Mouse (Mus musculus) neural tube, embryonic 13.5 days (tissue): ENCODE data around the gene Crocc. TPM values are rescaled to one million over a fixed set of nuclear protein-coding genes. Genes with fewer than 3 reads are reported as not detected.

Source experiments
- ATAC-seq: fragments of 200-750 bp; cut with Nextera tagmentation; 2 replicates; pipeline ENCODE4 v1.8.0; 2017; ENCODE audit warnings: low read depth, mild to moderate bottlenecking, moderate TSS enrichment, moderate library complexity
- H3K27ac ChIP-seq: fragments of 300-500 bp; sonication (generic); replicated peaks from 2 replicates; pipeline ENCODE4 v1.5.1; 2015; ENCODE audit warnings: moderate library complexity, mild to moderate bottlenecking, inconsistent platforms
- H3K27me3 ChIP-seq: fragments of 300-500 bp; sonication (generic); 2 replicates; pipeline ENCODE4 v1.6.1; 2015; ENCODE audit warnings: mild to moderate bottlenecking, inconsistent platforms
- H3K36me3 ChIP-seq: fragments of 300-500 bp; sonication (generic); 2 replicates; pipeline ENCODE4 v1.6.1; 2015; ENCODE audit warnings: mild to moderate bottlenecking, inconsistent platforms
- H3K4me1 ChIP-seq: fragments of 300-500 bp; sonication (generic); replicated peaks from 2 replicates; pipeline ENCODE4 v1.6.1; 2015; ENCODE audit warnings: inconsistent platforms
- H3K4me2 ChIP-seq: fragments of 300-500 bp; sonication (generic); 2 replicates; pipeline ENCODE4 v1.6.1; 2015; ENCODE audit warnings: inconsistent platforms, mild to moderate bottlenecking, moderate library complexity
- H3K4me3 ChIP-seq: fragments of 300-500 bp; sonication (generic); 2 replicates; pipeline ENCODE4 v1.5.1; 2015; ENCODE audit warnings: mild to moderate bottlenecking, inconsistent platforms
- H3K9ac ChIP-seq: fragments of 300-500 bp; sonication (generic); 2 replicates; pipeline ENCODE4 v1.6.1; 2015; ENCODE audit warnings: moderate library complexity, mild to moderate bottlenecking, inconsistent platforms
- H3K9me3 ChIP-seq: fragments of 300-500 bp; sonication (generic); 2 replicates; pipeline ENCODE4 v1.6.1; 2016; ENCODE audit warnings: inconsistent platforms
- WGBS: fragments of 180-500 bp; shearing (Covaris S2); methylation state at CpG from one replicate; pipeline ENCODE4 v1.1.7; 2015; 5-methylcytosine and 5-hydroxymethylcytosine counted together
- polyA plus RNA-seq: library from polyadenylated mRNA; unstranded; fragments of >200 nt; fragmentation: Nextera tagmentation; extraction: Ambion mirVana; gene quantifications from 2 replicates; pipeline ENCODE4 v1.2.1, GENCODE M21; 2015

The Crocc gene
- polyA plus RNA-seq, 1 experiment from 2014 or later: 7.2 TPM

DNA sequence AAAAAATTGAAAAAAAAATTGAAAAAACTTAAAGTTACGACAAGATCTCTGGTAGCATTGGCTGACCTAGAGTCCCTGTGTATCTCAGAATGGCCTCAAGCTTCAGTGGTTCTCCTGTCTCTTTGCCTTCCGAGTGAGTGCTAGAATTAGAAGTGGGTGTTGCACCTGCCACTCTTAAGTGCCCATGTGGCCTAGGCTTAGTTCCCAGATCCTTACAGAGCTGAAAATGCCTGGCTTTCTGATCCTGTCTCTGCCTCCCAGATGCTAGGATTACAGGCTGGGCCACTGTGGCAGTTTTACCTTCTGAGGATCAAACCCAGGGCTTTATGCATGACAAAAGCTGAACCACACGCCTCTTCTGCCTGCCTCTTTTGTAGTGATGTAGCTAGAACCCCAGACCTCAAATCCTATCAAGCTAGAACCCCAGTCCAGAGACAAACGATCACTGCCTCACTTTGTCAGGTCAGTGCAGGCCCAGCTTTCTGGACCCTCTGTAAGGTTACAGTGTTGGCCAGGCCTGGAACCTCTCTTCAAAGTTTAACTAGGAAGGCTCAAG lies 3.8 kb upstream of the Crocc start:
- Histone ChIP-seq H3K4me3 (no peak overlapping the region), H3K9me3 (no peaks in the 10 kb centered on the region), H3K4me2 (no peak overlapping the region), H3K36me3 (peaks cover 38% of the 10 kb centered on the region), H3K27ac (no peak overlapping the region), H3K4me1 (peaks cover 32% of the 10 kb centered on the region), H3K27me3 (no peaks in the 10 kb centered on the region), H3K9ac (no peak overlapping the region)
- WGBS: 84% methylated on average over 4 of the region's 4 CpGs
- ATAC-seq: no peak

DNA sequence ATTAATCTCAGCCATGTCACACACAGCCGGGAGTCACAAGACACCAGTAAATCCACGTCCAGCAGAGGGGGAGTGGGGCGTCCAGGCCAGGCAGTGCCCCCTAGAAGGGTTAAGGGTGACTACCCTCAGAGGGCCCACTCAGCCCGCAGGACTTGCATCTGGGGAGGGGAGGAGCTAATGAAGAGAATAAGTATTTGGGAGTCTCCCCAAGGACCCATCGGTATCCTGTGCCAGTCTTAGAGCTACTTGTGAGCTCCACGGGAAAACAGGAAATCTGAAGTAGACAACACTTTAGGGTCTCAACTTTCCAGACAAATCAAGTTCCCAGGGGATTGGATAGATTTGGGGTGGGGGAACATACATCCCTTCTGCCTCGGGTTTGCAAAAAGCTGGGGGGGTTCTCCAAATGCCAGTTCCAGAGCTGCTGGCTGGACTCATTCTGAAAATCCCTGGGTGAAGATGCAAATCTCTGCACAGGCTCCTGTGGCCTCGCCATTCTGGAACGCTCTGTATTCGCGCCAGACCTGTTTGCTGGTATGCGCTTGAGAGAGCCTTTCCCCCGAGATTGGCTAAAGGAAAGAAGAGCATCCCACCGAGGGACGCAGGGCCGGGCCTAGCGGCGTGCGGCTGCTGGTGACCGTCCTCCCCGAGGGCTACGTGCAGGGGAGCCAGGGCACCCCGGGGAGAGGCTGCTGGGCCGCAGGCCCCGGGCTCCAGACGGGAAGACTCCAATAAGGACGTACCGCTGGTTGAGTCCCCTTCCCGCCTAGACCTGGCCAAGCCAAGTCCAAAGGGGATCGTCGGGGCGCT lies 529 bp downstream of the Crocc start:
- Histone ChIP-seq H3K4me1 (peaks cover 27% of the 10 kb centered on the region), H3K27me3 (no peaks in the 10 kb centered on the region), H3K9me3 (no peaks in the 10 kb centered on the region), H3K27ac (peak overlapping the region; percentile 94), H3K9ac (peak overlapping the region; percentile 89), H3K36me3 (peaks cover 22% of the 10 kb centered on the region), H3K4me2 (peak overlapping the region; percentile 86), H3K4me3 (peak overlapping the region; percentile 63)
- ATAC-seq: 0 out of 2 replicates have a peak, but pooled peaks have one; percentile 1
- 1% methylated on average over 30 of the region's 32 CpGs for WGBS

DNA sequence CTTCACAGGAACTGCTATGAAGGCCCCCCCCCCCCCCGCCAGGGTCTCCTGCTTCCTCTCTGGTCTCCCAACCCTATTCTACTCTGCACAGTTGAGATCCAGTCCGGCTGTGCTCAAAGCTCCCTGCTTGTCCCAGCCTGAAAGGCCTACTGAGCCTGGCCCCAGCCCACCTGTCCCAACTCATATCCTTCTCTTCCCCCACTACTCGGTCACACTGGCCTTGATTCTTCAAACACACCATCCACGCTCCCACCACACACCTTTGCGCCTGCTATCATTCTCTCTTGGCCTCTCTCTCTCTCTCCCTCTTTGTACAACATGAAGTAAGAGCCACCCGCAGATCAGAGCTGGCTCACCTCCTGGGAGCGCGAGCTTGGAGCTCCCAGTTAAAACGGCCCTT lies 1.5 kb downstream of the Crocc start:
- WGBS: 79% methylated on average over 9 of the region's 9 CpGs
- H3K4me3 ChIP-seq: no peak overlapping the region
- peaks cover 33% of the 10 kb centered on the region for H3K4me1 ChIP-seq
- H3K4me2 ChIP-seq: peak overlapping the region; percentile 86; the same call in 1 of the 2 replicates
- no peak for ATAC-seq
- peak overlapping the region; percentile 23; the same call in 1 of the 2 replicates for H3K9ac ChIP-seq
- no peaks in the 10 kb centered on the region for H3K9me3 ChIP-seq
- no peaks in the 10 kb centered on the region for H3K27me3 ChIP-seq
- no peak overlapping the region for H3K27ac ChIP-seq
- peaks cover 23% of the 10 kb centered on the region for H3K36me3 ChIP-seq

DNA sequence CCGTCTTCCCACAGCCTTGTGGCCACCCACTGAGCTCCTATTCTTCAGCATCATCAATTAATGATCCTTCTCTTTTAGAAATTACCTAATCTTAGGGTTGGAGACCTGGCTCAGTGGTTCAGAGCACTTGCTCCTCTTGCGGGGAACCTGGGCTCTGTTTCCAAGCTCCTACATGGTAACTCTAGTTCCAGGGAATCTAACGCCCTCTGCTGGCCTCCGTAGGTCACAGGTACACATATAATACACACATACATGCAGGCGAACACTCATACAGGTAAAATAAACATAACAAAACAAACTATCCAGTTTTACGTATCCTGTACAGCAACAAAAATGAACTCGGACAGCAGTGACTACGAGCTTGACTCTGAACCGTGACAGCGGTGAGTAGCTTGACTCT lies 3.4 kb downstream of the Crocc start:
- no peaks in the 10 kb centered on the region for H3K9me3 ChIP-seq
- H3K9ac ChIP-seq: no peak overlapping the region
- no peak overlapping the region for H3K27ac ChIP-seq
- peaks cover 52% of the 10 kb centered on the region for H3K4me1 ChIP-seq
- no peak overlapping the region for H3K4me2 ChIP-seq
- peaks cover 23% of the 10 kb centered on the region for H3K36me3 ChIP-seq
- no peak for ATAC-seq
- WGBS: 94% methylated on average over 10 of the region's 10 CpGs
- H3K4me3 ChIP-seq: no peak overlapping the region
- no peaks in the 10 kb centered on the region for H3K27me3 ChIP-seq

DNA sequence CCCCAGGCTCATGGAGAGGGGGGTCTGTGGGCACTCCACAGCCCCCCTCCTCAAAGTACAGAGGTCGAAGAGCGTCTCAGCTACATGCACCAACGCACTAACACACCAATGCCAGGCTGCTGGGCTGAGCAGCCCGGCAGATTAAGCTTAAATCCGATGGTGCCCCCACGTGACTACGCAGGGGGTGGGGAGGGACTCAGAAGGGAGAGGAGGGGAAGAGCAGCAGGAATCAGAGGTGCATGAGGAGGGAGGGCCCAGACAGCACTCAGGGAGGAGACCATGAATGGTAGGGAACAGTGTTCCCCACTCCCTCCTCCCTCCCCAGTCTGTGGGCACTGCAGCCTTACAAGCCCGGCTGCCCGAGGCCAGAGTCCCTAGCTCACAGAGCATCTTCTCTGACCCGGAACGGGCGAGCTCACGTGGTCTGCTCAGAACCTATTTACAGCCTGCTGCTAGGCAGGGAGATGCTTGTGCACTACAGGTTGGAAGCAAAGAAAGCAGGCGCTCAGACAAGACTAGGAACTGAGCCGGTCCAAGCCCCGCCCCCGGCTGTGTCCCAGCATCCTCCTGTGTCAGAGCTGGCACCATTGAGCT lies 6.7 kb downstream of the Crocc start:
- 34% methylated on average over 17 of the region's 17 CpGs for WGBS
- peak; percentile 22; the same call in 1 of the 2 replicates for ATAC-seq
- H3K27ac ChIP-seq: peak overlapping the region; percentile 71

DNA sequence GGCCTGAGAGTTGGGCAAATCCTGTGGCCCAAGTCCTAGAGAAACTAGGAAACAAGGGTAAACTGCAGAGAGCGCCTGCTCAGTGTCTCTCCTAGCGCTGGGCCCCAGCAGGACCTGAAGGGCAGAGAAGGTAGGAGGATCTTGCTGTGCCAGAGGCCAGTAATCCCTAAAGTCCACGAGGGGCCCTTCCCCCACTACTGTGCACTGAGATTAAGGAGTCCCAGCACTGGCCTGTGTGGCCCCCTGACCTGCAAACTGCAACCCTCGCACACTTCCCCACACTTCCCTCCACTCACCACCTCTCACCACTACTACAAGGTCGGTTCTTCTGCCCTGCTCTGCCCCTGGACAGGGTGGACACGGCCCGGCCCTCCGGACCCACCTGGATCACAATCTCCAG lies 7.2 kb downstream of the Crocc start:
- Histone ChIP-seq H3K9me3 (no peaks in the 10 kb centered on the region), H3K4me1 (peaks cover 56% of the 10 kb centered on the region), H3K9ac (peak overlapping the region; percentile 5), H3K27me3 (no peaks in the 10 kb centered on the region), H3K27ac (peak overlapping the region; percentile 71), H3K36me3 (peaks cover 23% of the 10 kb centered on the region), H3K4me3 (no peak overlapping the region), H3K4me2 (peak overlapping the region; percentile 34)
- ATAC-seq: 0 out of 2 replicates have a peak, but pooled peaks have one; percentile 4
- WGBS: 60% methylated on average over 8 of the region's 8 CpGs

More for the DNA sequence above, 6.7 kb downstream of the Crocc start:
- Histone ChIP-seq H3K9me3 (no peaks in the 10 kb centered on the region), H3K27me3 (no peaks in the 10 kb centered on the region), H3K4me2 (peak overlapping the region; percentile 34), H3K9ac (peak overlapping the region; percentile 5), H3K4me3 (no peak overlapping the region), H3K4me1 (peaks cover 54% of the 10 kb centered on the region), H3K36me3 (peaks cover 23% of the 10 kb centered on the region)

DNA sequence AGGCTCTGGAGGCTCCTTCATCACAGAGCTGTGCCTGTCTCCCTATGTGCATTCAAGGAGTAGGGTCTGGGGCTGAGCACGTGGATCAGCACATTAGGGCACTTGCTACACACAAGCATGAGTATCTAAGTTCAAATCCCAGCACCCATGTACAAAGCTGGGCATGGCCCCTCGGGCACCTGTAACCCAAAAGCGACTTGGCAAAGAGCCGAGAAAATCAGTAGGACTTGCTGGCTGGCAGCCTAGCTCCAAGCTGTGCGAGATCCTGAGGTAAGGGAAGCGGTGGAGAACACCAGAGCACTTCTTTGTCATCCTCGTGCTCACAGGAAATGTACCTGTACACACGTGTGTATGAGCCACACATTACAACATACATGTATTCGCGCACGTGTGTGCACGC lies 7.9 kb downstream of the Crocc start:
- no peaks in the 10 kb centered on the region for H3K27me3 ChIP-seq
- WGBS: 85% methylated on average over 12 of the region's 12 CpGs
- peak overlapping the region; percentile 71 for H3K27ac ChIP-seq
- 0 out of 2 replicates have a peak overlapping the region, but pooled peaks have one; percentile 1 for H3K9ac ChIP-seq
- H3K4me1 ChIP-seq: peaks cover 63% of the 10 kb centered on the region
- H3K4me3 ChIP-seq: no peak overlapping the region
- no peak overlapping the region for H3K4me2 ChIP-seq
- H3K9me3 ChIP-seq: no peaks in the 10 kb centered on the region
- no peak for ATAC-seq
- peaks cover 21% of the 10 kb centered on the region for H3K36me3 ChIP-seq

DNA sequence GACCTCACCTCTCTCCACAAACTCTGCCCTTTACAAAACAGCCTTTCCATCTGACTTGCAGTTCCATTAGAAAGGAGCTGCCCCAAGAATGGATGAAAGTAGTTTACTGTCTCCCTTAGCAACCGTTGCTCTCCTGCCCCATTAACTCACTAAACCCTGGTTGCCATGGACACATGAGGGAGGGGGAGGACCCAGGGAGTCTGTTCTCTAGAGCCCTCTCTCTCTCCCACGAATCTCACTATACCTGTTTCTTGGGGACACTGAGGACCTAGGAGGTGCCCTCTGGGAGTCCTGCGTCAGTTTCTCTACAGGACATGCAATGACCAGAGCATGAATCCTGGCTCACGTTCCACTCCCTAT lies 10.9 kb downstream of the Crocc start:
- Histone ChIP-seq H3K27me3 (no peaks in the 10 kb centered on the region), H3K9ac (peak overlapping the region; percentile 38), H3K4me1 (peaks cover 79% of the 10 kb centered on the region), H3K9me3 (no peaks in the 10 kb centered on the region), H3K4me3 (no peak overlapping the region), H3K4me2 (peak overlapping the region; percentile 33), H3K27ac (peak overlapping the region; percentile 94), H3K36me3 (peaks cover 13% of the 10 kb centered on the region)
- WGBS: 15% methylated on average over 4 of the region's 4 CpGs
- ATAC-seq: peak; percentile 57

DNA sequence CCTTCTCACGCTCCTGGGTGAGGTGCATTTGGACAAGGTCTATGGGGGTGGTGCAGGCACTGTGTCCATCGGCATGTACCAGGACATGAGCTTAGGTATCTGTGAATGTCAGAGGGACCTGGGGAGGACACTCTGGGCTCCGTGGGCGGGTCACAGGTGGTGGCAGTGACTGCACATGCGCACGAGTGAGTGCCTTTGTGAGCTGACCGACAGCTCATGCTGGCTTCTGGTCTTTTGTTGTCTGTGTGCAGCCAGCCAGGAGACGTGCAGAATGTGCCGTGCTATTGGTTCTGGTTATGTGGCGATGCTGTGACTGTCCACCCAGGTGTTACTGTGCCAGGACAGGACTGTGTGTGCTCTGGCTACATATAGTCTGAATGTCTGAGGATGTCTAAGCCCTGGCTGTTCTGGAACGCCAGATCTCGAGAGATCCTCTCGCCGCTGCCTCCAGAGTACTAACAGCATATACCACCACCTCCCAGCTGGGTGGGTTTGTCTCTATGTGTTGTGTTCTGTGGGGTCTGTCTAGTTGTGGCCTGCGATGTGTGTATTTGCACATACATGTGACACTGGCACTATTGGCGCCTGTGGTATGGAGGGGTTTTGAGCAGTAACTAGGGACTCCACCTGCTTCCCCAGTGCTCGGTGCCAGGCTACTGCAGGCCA lies 11.4 kb downstream of the Crocc start:
- Histone ChIP-seq H3K4me3 (no peak overlapping the region), H3K4me1 (peaks cover 74% of the 10 kb centered on the region), H3K9me3 (no peaks in the 10 kb centered on the region), H3K27ac (peak overlapping the region; percentile 94), H3K36me3 (peaks cover 14% of the 10 kb centered on the region), H3K27me3 (no peaks in the 10 kb centered on the region), H3K9ac (peak overlapping the region; percentile 38), H3K4me2 (peak overlapping the region; percentile 33)
- WGBS: 34% methylated on average over 17 of the region's 17 CpGs
- peak; percentile 27 for ATAC-seq

DNA sequence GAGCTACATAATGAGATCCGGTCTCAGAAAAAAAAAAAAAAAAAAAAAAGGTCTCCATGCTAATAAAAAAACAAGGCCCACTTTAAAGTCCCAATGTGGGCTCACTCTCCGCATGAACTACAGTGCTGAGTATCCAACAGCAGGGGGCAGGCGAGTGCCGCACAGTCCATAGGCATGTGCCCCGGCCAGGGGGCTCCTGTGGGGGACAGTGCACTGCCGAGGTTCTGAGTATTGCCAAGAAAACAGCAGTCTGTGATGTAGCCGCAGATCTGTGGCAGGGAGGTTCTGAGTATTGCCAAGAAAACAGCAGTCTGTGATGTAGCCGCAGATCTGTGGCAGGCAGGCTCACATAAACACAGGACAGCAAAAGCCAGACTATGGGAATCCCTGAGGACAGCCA lies 15.5 kb downstream of the Crocc start:
- Histone ChIP-seq H3K4me2 (no peak overlapping the region), H3K4me3 (no peak overlapping the region), H3K4me1 (peaks cover 43% of the 10 kb centered on the region), H3K9me3 (no peaks in the 10 kb centered on the region), H3K27ac (peak overlapping the region; percentile 49; the same call in 1 of the 2 replicates), H3K9ac (no peak overlapping the region), H3K36me3 (peaks cover 48% of the 10 kb centered on the region), H3K27me3 (no peaks in the 10 kb centered on the region)
- WGBS: 18% methylated on average over 8 of the region's 8 CpGs
- no peak for ATAC-seq

DNA sequence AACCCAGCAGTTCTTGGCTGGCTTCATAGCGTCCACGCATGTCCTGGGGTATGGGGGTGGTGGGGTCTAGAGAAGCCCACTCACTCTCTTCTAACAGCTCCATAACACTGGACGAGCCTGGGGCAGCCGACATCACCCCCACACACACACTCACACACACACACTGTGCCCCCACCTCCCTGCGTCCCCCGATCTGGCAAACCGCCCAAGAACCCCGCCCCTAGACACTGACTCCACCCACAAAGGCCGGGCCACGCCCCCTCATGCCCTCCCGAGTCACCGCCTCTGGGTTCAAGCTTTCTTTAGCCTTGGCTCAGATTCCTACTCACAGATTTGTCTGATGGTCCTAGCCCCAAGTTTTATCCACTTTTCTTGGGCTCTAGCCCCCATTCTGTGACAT lies 19.2 kb downstream of the Crocc start:
- Histone ChIP-seq H3K4me1 (peaks cover 8% of the 10 kb centered on the region), H3K9ac (no peak overlapping the region), H3K4me3 (no peak overlapping the region), H3K36me3 (peaks cover 63% of the 10 kb centered on the region), H3K4me2 (no peak overlapping the region), H3K27me3 (no peaks in the 10 kb centered on the region), H3K27ac (no peak overlapping the region), H3K9me3 (no peaks in the 10 kb centered on the region)
- ATAC-seq: 0 out of 2 replicates have a peak, but pooled peaks have one; percentile 23
- 44% methylated on average over 12 of the region's 12 CpGs for WGBS
